Mouse (Mus musculus) adrenal gland, postnatal 10 days (tissue): Measurements from ENCODE around the gene Trappc2l. TPM values are rescaled to one million over a fixed set of nuclear protein-coding genes. Genes with fewer than 3 reads are reported as not detected.

Experiments
- DNase-seq: peaks from one replicate; pipeline ENCODE4 v3.0.0; 2021; ENCODE audit warnings: mixed read lengths
- microRNA-seq: library from miRNA; unstranded; fragments of <30 nt; microRNA quantifications from one replicate; pipeline ENCODE4 v1.2.0, GENCODE M21; 2021
- total RNA-seq, 2 experiments: library from RNA; stranded (reverse); gene quantifications; 2 replicates each; pipeline ENCODE4 v1.2.3; 2021

The Trappc2l gene
- total RNA-seq, 2 experiments from 2014 or later: 48.9 to 56.5 TPM

GRCm38 (mm10) chr8:122656056-122656999 lies 44.9 kb downstream of the Trappc2l start:
- DNase-seq: peak; percentile 88

DNA sequence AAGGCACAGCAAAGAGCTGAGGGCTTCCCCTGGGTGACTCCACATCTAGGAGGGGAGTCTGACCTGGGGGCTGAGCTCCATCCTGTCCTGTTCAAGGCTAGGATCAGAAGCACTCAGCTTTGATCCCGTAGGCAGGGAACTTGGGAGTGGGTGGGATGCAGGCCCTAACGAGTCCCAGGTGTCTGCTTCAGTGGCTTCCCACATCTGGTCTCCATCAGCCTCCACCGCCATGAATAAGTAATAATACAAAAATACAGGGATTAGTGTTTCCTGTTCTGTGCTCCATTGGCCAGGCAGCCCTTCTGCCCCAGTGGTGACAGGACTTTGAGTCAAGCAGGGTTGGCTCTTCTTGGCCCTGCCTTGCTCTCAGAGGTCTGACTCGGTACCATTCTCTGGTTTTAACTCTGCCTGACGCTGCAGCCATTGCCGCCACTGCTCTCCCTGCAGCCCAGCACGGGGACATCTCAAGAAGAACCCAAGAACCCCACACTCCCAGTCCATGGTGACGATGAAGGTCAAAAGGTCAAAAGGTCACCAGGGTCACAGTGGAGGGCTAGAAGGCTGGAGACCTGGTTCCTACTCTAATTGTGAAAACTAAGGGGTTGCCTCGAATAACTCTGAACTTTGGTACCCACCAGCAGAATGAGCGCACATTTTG lies 46.8 kb downstream of the Trappc2l start:
- DNase-seq: no peak

DNA sequence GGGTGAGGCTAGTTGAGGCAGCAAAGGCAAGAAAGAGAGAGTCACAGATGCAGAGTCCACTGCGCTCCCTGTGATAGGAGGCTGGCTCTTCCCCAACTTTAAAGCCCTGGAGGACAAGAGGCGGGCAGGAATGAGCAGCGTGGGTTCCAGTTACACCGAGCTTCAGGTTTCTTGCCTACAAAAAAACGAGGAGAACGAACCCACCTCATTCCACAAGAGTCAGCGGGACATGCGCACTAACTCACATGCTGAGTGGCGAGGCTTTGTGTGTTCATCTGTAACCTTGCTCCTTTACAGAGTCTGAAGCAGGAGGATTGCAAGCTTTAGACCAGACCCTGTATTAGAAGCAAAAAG lies 47.3 kb downstream of the Trappc2l start:
- no peak for DNase-seq

DNA sequence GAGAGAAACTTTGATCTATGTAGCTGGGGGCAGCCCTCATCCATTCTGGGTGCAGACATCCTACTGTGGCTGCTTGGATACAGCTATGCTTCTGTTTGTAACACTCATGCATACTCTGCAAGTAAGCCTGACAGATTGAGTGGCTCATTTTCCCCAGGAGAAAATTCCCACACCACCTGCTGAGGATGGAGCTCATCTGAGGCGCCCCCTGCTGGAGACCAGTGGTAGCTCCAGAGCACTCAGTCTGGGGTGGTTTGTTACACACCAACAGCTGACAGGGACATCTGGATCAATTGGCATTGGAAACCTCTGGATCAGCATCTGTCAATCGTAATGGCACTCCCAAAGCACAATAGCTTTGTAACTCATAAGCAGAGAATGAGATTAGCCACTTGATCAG lies 48.6 kb downstream of the Trappc2l start:
- DNase-seq: no peak

DNA sequence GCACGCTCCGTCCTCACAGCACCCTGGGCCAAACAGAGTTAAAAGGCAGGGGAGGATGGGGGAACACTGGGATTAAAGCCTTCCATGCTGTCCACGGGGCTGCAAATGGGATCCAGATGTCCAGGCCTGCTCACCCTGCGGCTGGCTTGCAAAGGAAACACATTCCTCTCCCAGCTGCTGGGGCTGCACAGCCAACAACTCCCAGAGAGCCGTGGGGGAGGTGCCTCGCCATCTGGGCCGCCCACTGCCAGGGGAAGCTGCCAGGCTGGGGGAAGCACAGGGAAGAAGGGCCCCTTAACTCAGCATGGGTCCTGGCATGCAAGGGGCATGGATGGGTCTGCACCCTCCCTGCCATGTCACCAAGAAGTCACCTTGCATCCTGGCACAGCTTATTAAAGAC lies 49.7 kb downstream of the Trappc2l start:
- peak; percentile 63 for DNase-seq

DNA sequence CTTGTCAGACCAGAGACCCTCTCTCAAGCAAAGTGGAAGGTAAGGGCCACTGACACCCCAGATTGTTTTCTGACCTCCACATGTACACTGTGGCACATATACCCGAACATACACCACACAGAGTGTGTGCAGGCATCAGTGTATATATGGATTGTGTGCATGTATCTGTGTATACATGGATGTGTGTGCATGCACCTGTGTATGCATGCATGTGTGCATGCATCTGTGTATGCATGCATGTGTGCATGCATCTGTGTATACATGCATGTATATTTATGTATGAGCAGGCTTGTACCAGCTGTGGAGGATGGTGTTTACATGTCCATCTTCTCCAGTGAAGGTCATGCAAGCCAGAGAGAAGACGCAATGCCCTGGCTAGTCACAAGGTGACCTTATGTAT lies 50.5 kb downstream of the Trappc2l start:
- DNase-seq: no peak

DNA sequence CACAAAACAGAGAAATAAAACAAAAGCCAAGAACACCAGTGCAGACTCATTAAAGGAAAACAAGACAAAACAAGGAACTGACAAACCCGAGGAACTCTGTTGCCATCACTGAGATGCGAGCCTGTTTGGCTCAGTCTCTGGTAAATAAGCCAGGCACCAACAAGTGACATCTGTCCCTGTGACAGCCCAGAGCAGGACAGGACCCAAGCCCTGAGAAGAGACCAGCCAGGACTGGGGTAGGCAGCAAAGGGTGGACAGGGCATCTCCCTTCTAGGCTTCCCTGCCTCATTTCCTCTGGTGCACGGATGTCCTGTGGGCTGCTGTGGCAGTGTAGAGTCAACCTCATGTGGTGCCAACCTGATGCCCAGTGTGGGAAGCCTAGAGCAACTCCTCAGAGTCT lies 51.7 kb downstream of the Trappc2l start:
- DNase-seq: no peak

DNA sequence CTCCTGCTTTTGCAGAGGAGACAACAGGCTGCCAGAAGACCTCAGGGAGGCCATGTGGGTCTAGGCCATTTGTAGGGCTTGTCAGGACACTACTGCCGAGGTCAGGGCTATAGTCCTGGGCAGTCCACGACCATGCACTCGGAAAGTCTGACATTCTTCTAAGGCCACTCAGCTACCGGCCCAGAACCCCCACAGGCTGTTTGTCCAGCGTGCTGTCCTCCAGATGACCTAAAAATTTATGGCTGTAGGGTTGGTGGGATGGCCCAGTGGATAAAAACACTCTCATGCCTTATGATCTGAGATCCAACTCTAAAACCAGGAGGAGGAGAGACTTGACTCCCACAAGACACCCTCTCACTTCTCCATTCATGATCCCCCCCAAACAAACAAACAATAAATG lies 52.2 kb downstream of the Trappc2l start:
- no peak for DNase-seq

DNA sequence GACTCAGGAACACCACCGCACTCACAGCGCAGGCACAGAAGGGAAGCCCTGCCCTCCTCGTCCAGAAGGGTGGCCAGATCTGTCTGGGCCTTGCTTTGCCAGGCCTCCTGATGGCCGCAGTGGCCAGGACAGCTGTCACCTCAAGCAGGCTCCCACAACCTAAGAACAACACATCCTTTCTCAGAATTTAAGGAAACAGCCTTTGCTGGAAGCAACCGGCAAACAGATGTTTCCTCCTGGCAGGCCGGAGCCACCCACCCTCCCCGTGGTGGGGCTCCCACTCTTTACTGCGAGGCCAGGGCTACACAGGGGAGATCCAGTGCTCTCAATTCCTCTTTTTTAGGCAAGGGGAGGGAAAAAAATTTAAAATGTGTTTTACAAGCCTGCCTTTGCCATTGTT lies 53.8 kb downstream of the Trappc2l start:
- DNase-seq: peak; percentile 62

GRCm38 (mm10) chr8:122665667-122666316 lies 54.4 kb downstream of the Trappc2l start:
- peak; percentile 88 for DNase-seq

Small RNAs within 50 kb of the gene (microRNA-seq; reads per million reads assigned to microRNA genes)
- not detected for gene Mir6396

Other genes with a start within 250 kb of the Trappc2l start
- 10 to 100 TPM; 36.2 to 37.7 TPM for gene Zc3h18, start 235.0 kb upstream of the Trappc2l start, total RNA-seq
- gene Il17c, start 189.6 kb upstream of the Trappc2l start, total RNA-seq: not detected
- 10 to 100 TPM; 38.6 to 40.1 TPM for gene Cyba, start 178.7 kb upstream of the Trappc2l start, total RNA-seq
- 1 to 10 TPM; 7.4 to 8.0 TPM for gene Mvd, start 168.2 kb upstream of the Trappc2l start, total RNA-seq
- gene Snai3, start 150.9 kb upstream of the Trappc2l start, total RNA-seq: 1 to 10 TPM in 1 of 2 experiments, under 1 TPM in 1; 0.27 to 1.5 TPM
- gene Rnf166, start 135.6 kb upstream of the Trappc2l start, total RNA-seq: 10 to 100 TPM; 40.4 to 42.0 TPM
- 10 to 100 TPM; 21.2 to 21.4 TPM for gene Ctu2, start 135.5 kb upstream of the Trappc2l start, total RNA-seq
- 10 to 100 TPM; 31.5 to 41.5 TPM for gene Piezo1, start 60.3 kb upstream of the Trappc2l start, total RNA-seq
- gene Cdt1, start 43.6 kb upstream of the Trappc2l start, total RNA-seq: 10 to 100 TPM; 17.2 to 20.7 TPM
- 10 to 100 TPM; 67.5 to 72.3 TPM for gene Aprt, start 34.7 kb upstream of the Trappc2l start, total RNA-seq
- 1 to 10 TPM; 8.0 to 8.3 TPM for gene Galns, start 177 bp upstream of the Trappc2l start, total RNA-seq
- not detected for gene Pabpn1l, start 11.1 kb downstream of the Trappc2l start, total RNA-seq
- gene Cbfa2t3, start 87.5 kb downstream of the Trappc2l start, total RNA-seq: 10 to 100 TPM; 12.0 to 14.3 TPM
- gene Acsf3, start 163.8 kb downstream of the Trappc2l start, total RNA-seq: 10 to 100 TPM; 54.3 to 64.8 TPM
- gene Cdh15, start 236.3 kb downstream of the Trappc2l start, total RNA-seq: 1 to 10 TPM in 1 of 2 experiments, under 1 TPM in 1; 0.75 to 1.9 TPM